Mouse (Mus musculus) mesoderm, embryonic 11.5 days (tissue): Measurements from ENCODE around the gene Dach1.

Experiments
- DNase-seq: peaks from one replicate; pipeline ENCODE4 v3.0.0-alpha.2; 2012; ENCODE audit warnings: low read depth, low spot score

Dach1 gene

GRCm38 (mm10) chr14:98169421-98170076 lies at the start of gene Dach1:
TSS of gene Dach1 (minus strand) at chr14:98169765.
- peak; percentile 88 for DNase-seq

DNA sequence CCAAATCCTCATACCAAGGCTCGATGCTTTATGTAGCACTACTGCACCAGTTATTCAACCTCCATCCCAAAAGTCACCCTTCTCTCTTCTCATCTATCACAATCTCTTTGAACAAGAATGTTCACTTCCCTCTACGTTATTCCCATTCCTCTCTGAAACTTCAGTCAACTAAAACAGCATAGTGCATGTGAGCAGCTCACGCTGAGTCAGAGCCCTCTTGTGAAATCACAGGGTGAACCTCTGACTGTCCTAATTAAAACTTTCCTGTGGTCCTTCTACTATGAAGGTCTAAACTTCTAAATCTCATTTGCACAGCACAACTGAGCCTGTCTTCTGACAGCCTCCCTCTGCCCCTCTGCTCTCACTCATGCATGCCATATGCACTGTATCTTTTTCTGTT lies 30.5 kb upstream of the Dach1 start:
- DNase-seq, result no peak

DNA sequence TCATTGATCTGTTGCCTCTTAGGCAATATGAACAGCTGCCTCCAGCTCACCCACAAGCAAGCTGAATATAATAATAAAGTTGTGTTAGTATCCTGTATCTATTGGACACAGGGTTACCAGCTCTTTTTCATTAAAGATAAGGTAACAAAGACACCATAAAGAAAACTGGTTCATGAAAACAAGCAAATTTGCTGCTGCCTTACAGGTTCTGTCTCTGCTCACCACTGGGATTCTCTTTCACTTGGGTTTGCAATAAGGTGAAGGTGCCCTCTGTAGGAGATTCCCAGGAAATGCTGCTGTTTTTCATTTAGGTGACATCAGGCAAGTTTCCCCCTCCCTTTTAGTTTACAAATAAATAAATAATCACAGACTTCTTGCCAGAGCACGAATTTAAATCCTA lies 12.0 kb upstream of the Dach1 start:
- no peak for DNase-seq

DNA sequence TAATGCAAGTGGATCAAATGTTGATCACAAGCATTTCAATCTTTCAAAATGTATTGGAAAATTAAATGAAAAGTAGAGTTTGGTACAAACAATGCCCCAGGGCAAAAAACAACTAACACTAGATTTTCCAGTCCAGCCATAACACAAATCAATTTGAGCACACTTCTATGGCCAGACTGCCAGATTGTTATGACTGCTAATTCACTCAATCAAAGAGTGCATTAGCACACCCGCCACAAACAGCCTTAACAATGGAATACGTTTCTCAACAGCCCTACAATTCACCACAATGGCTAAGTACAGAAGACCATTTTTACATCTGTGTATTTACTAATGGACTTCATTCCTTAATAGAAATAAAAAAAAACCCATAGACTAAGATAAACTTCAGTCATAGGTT lies 4.3 kb upstream of the Dach1 start:
- DNase-seq, result no peak

DNA sequence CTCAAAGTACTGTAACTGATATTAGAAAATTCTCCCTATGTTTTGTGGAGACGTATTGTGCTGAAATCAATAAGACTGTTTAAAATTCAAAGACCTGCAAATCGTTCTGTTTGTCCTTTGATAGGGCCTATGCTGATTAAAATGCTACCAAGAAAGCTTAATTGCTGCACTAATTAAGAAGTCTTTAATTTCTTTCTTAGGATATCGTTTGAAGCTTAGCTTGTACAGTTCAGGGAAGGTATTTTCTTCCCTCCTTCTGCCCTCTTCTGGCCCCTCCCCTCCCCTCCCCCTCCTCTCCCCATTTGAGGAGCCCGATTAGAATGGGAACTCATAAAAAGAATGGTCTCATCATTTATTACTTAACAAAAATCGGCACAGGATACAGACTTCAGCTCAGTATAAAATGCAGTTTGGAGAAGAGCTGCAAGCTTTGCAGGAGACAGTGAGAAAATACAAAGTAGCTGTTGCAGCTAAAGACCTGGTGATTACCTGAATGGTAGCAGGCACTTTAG lies 2.9 kb upstream of the Dach1 start:
- DNase-seq, result no peak

DNA sequence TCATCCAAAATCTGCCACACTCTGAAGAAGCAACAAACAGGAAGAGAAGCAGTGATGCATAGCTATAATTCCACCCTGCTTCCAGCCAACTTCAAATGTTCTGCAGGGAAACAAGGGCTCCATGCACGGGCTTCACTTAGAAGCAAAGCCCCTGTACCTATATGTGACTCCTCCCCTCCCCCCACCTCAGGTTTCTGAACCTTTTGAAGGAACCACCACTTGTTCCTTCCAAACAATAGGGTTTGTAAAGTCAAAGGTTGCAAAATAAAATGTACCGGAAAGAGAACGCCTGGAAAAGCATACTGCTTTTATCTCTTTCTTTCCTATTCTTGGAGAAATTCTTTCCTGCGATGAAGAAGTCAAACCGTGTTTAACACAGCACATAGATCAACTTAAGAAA lies 2.3 kb upstream of the Dach1 start:
- no peak for DNase-seq

DNA sequence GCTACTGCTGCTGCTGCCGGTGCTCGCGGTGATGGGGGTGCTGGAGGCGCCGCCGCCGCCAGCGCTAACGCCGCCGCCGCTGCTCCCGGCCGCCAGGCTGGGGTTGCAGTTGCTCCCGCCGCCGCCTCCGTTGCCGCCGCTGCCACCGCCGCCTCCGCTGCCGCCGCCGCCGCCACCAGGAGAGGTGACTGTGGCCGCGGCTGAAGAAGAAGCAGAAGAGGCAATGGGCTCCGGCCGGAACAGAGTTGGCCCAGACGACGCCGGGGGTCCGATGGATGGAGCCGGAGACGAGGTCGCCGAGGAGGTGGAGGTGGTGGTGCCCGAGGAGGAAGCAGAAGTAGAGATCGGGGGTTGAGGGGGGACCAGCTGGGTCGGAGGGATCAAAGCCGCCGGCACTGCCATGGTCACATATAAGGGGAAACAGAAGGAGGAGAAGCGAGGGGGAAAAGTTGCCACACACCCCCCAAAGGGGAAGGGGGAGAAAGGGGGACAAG lies 610 bp downstream of the Dach1 start:
- DNase-seq, result peak; percentile 56

DNA sequence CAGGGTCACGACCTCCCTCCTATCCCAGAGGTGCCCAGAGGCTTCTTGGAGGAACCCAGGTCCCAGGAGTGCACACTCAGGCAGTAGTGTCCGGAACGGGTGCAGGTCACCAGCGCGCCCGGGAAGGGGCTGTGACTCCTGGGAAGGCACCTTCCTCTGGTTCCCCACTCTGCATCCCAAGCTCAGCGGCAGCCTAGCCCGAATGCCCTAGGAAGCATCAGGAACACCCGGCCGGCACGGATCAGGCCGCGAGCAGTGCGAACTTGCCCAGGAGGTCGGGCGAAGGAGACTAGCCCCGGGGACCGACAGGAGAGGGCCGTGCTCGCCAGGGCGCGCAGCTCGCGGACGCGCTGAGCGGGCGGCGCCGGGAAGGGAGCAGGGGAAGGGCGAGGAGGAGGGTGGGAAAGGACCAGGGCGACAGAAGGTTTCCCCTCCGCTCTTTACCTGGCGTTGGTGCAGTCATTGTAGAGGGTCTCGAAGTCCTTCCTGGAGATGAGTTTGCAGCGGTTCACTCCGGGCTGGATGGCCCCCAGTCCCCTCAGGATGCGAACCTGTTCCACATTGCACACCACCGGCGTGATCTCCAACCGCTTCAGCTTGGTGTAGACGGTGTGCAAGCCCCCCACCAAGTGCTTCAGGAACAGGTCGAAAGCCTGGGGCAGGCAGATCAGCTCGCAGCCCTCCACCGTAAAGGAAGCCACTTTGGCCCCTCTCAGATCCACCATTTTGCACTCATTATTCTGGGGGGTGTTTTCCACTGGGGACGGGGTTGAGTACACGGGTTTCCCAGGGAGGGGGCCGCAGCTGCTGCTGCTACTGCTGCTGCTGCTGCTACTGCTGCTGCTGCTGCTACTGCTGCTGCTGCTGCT lies 1.3 kb downstream of the Dach1 start:
- DNase-seq, result peak; percentile 59

DNA sequence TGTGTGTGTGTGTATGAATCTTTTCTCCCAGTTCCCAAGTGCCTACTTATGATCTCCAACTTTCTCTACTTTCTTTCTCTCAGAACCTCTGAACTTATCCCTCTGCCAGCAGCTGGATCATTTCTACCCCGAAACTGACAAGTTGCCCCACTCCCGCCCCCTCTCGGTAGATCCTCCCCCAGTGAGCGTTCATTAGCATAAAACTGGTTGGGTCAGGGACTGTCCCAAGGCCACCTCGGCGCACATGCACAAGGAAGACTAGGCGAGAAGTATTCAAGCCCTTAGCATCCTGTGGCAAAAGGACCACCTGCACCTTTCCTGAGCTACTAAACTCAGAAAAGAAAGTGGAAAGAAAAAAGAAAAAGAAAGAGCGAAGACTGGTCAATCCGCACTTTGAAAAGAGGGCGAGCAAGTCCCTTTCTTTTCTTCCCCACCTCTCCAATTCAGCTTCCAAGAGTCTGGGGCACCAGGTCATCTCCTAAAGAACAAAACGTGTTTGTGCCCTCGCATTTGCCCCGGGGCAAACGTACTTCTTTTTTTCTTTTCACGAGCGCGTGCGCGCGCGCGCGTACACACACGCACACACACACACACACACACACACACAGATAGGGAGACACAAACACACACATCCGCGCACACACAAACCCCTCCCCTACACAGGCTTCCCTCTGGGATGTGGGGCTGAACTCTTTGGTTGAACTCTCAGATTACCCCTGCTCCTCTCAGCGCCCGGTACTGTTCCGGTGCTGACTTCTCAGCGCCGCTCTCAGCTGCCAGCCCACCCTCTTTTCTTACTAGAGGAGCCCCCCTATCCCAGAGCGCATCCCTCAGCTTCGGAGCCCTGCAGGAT lies 2.2 kb downstream of the Dach1 start:
- DNase-seq, result no peak

- DNase-seq, result no peak
Measured at GRCm38 (mm10) chr14:98166318-98166976, 3.1 kb downstream of the Dach1 start.

DNA sequence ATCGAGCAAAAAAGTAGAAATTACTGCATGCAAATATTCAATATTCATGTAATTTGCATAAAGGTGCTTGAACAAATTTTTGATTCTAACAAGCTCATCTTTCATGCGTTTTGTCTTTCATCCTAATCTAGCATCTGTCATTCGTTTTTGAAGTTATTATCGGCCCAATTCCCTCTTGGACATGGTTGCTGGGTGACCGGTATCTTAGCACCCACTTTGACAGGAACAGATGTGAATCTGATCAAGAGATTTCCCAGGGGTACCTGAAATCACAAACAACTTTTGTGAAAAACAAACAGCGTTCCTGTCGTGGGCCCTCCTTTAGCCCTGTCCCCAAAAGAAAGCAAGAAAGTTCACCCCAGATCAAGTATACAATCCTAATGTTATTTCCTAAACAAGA lies 12.8 kb downstream of the Dach1 start:
- DNase-seq, result no peak

DNA sequence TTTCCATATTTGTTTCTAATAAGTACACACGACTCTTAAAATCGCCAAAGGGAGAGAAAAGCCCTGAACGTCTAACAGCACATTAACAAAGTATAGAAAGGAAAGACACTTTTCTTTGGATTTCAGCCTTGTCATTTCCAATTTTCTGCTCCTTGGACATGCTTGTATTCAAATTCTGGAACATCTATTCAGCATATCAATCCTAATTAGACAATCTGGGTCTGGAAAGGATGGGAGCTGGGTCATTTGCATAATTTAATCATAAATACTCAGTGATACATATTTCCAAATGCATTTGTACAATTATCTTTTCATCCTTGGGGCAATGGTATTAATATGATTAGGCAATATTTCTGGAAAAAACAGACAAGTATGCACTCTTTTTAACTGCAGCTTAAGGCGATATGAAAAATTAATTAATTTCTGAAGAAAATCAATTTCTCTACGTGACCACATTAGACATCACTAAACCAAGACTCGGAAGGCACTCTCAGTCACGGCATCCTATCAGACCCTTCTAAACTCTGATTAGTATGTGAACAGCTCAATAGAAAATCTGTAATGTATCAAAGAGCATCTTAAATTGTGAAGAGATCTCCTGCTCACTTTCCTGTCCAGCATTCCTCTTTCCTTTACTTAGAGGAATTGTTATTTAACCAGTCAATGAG lies 13.7 kb downstream of the Dach1 start:
- DNase-seq, result no peak

DNA sequence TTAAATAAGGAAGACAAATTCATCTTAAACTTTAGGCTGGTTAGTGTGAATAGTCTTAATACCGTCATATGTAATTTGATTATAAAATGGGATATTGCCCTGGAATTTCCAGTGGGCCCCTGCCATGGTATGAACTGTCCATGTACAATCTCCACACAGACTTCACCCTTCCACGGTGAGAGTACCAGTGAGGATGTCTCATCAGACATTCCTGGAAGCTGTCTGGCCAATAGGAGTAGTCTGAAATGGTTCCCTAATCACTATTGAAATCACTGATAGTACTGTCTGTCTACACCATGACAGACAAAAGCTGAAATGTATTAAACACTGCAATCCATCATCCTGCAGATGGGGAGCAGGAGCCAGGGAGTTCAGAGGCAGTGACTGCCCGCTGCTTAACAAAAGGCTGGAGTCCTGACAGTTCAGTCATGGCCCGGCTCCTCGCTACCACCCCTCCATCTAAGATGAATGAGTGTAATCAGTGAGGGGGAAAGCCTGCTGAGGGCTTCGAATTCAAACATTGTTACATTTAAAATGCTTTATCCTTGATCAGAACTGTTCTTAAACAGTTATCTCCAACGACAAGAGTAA lies 14.6 kb downstream of the Dach1 start:
- peak; percentile 57 for DNase-seq

DNA sequence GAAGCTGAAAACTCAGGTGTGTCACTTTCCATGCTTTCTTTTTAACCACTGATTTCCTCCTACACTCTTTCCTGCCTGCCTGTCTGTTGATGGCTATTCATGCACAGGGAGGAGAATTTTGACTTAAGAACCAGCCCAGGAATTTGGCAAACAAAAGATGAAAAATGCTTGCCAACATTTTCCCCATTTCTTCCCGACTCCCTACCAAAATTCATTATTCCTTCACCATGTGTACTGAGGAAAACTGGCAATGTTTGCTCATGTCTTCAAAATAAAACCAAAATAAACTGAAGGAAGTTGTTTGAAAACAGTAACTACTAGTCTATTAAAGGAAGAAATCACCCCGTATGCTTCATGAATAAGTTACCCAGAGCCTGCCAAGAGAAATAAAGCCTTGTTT lies 27.8 kb downstream of the Dach1 start:
- DNase-seq, result no peak

- DNase-seq, result peak; percentile 78
Measured at GRCm38 (mm10) chr14:98138873-98139665, 30.5 kb downstream of the Dach1 start.

DNA sequence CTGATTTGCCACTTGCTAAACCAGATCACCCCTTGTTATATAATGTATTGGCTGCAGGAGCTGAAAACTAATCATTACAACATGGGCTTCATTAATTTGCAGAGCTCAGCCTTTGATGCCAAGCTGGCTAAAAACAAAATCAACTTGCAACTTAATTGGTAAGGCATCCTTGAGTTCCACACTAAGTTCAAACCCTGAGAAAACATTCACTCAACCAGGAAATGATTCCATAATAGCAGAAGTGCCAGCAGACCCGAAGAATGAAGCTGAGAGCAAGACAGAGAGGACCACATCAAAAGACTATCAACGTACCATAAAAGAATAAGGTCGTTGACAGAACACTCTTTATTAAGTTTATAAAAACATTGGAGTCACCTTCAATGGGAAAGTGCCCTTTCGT lies 35.0 kb downstream of the Dach1 start:
- DNase-seq, result no peak

DNA sequence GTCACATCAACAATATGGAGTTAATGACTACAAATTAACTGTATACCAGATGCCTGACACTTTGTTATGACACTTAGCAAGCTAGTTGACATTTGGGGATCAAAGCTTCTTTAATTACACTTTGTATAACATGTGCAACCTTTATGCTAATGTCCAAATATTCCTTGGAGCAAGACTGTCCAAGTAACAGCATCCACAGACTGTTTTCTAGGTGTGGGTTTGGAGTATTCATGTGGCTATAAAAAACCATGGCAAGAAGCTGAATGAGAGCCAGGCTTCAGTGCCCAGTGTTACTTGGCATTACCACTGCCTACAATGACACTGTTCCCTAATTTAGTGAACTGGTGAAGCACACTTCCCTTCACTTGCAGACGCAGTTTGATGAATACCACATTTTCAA lies 46.5 kb downstream of the Dach1 start:
- DNase-seq, result no peak

- no peak for DNase-seq
Measured at GRCm38 (mm10) chr14:98116627-98117026, 52.9 kb downstream of the Dach1 start.

DNA sequence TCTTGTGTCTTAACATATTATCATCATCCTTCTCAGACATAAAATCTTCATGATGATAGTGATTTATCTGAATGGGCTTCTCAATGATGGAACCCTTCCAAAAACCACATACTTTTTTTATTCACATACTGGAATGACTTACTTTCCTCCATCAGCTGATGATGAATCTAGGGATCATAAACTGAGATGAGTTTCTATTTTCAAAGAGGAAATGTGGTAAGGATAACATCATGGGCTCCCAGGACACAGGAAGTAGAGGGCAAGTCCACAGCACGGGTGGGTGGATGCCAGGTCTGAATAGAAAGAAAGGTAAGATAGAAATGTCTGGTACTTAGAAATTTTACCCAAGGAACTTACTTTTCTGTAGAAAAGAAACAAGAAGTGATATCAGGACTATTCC lies 56.5 kb downstream of the Dach1 start:
- no peak for DNase-seq

- DNase-seq, result no peak
Measured at GRCm38 (mm10) chr14:98109929-98110328, 59.6 kb downstream of the Dach1 start.
